Mouse (Mus musculus) gastrocnemius, postnatal 36 days (tissue): Measurements from ENCODE around the gene Slc35e1. TPM values are rescaled to one million over a fixed set of nuclear protein-coding genes. Genes with fewer than 3 reads are reported as not detected.

Source experiments
- DNase-seq, 2 experiments: peaks; one replicate each; pipeline ENCODE4 v3.0.0; 2022
- intact Hi-C: fragments of 180-260 bp; cut with DNase I; formaldehyde crosslinking; loops from one replicate; pipeline ENCODE4 v1.15.1; 2025
- long read RNA-seq, 2 experiments: library from polyadenylated mRNA; stranded (forward); transcript quantifications; one replicate each; pipeline ENCODE4 v2.0.0; 2021
- total RNA-seq, 2 experiments: library from RNA; stranded (reverse); gene quantifications; 2 replicates each; pipeline ENCODE4 v1.2.3; 2021

Gene Slc35e1
- 10 to 100 TPM; 39.4 to 43.2 TPM for total RNA-seq
- long read RNA-seq, experiment 1, full-length matches to known transcripts: 15 of 22 reads
- long read RNA-seq, experiment 1, partial matches to known transcripts: 0 of 22 reads
- long read RNA-seq, experiment 1, other reads (novel, unspliced or antisense): 7 of 22 reads
- long read RNA-seq, experiment 2, full-length matches to known transcripts: 19 of 26 reads
- long read RNA-seq, experiment 2, partial matches to known transcripts: 1 of 26 reads
- long read RNA-seq, experiment 2, other reads (novel, unspliced or antisense): 6 of 26 reads

DNA sequence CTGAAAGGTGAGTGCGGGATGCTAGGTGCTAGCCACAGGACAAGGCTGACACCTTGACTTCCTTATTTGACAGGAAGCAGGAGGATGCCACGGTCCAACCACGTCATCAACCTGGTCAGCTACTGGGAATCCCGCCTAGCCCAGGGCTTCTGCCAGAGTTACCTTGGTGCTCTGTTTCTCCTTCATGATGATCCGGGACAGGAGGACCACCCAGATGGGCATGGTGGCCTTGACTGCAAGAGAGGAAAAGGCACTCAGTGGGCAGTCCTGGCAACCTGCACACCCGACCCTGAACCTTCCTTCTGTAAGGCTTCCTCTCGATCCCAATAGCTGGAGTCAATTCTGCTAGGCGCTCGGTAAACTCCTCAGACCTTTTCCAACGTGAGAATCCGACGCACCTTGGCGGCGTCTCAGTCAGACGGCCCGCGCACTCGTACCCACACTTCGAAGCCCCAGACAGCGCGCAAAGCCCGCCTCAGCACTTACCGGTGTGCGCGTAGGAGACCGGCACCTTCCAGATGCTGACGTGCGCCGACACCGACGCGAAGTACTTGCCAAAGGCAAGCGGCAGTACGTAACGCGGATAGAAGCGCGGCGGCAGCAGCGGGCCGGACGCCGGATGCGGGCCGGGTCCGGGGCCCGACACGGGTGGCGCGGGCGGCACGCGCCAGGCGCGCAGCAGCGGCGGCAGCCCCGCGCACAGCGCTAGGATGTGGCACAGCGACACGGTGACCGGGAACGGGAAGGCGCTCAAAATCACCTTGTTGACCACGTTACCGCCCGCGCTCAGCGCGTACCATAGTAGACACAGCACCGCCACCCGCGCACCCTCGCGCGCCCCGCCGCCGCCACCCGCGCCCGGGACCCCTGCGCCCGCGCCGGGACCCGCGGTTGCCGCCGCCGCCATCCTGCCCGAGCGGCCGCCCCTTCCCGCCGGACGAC, at the start of gene Slc35e1:
Gene Slc35e1 (minus strand): TSS at position 935 of the 942 bp plus-strand sequence.
- intact Hi-C loops: no loop called here
- peak in 1 of 2 experiments; percentile 31 for DNase-seq

DNA sequence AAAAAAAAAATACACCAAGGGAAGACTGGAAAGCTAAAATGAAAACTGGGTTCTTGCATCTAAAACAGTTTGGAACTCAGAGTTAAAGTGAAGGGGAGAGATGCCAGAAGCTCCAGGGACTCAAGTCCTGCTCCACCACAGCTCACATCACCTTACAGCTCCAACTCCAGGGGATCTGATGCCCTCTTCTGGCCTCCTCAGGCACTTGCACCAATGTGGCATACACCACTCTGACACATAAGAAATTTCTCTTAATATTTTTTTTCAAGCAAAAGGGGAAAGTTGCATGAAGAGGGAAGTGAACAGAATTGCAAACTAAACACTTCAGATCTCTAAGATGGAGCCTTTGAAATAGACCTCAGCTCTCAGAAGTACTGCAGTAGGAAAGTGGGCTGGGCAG, 46.8 kb upstream of the Slc35e1 start:
- intact Hi-C loops: no loop called here
- no peak for DNase-seq

GRCm38 (mm10) chr8:72534888-72535287, 42.5 kb upstream of the Slc35e1 start:
- no peak for DNase-seq
- intact Hi-C loops: no loop called here

- DNase-seq: no peak
Measured at GRCm38 (mm10) chr8:72532103-72532502, 39.7 kb upstream of the Slc35e1 start.

DNA sequence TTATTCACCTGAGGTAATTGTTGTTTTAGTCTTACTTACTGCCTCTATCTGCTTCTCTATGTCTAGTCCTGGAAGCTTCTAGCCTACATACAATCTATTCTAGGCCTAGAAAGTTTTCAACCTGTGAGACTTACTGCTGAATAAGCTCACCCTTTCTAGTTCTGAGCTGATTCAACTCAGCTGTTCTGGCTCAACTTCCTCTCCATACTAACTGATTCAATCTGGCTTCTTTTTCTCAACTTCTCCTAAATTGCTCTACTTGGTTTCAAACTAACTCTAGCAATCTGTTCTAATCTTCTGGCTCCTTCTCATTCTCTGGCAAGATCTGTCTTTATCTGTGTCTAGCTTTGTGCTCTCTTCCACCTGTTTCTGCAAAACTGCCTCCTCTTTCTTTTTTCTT, 29.5 kb upstream of the Slc35e1 start:
- intact Hi-C loops: no loop called here
- DNase-seq: no peak

More at GRCm38 (mm10) chr8:72532103-72532502, 39.7 kb upstream of the Slc35e1 start:
- intact Hi-C loops: no loop called here

DNA sequence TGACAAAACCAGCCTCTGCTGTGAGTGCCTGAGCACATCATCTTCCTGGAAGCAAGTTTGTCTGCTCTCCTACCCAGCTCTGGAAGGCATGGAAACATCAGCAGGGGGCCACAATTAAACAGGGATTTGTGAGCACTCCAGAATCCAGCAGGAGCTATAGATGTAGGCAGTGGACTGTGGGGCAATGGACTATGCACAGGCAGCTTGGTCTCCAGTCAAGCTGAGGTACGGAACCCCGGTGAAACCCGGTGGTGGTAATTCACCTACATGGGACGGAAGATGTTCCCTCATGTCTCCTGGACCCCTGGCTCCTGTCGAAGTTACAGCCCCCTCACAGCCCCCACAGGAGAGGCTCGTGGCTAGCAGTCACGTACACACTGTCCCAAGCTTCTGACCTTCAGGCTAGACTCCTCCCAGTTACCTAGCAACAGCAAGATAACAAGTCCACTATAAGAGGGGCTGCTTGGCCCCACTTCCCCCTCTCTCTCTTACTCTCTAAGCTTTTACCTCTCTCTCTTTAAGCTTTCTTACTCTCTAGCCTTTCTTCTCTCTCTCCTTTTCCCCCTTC, 25.1 kb upstream of the Slc35e1 start:
- peak in 1 of 2 experiments; percentile 8 for DNase-seq
- intact Hi-C loops: no loop called here

- DNase-seq: no peak
- intact Hi-C loops: no loop called here
Measured at GRCm38 (mm10) chr8:72513158-72513557, 20.7 kb upstream of the Slc35e1 start.

DNA sequence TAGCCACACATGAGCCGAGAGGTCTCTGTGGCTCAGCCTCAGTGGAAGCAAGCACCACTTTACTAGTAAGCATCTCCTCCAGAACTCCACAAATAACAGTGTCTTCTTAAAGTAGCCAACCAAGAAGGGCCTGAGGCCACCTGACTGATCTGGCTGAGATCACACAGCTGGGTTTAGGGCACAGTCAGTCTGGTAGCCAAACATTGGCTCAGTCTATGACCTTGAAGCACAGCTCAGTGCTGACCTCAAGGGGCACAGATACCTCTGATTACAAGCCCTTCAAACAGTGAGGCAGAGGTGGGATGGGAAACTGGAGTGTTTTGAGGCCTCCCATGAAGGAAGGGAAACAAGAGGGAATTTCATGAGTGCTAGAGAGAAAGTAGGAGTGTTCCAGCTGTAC, 20.2 kb upstream of the Slc35e1 start:
- no peak for DNase-seq
- intact Hi-C loops: no loop called here

GRCm38 (mm10) chr8:72507505-72507904, 15.1 kb upstream of the Slc35e1 start:
- DNase-seq: peak in 1 of 2 experiments; percentile 11
- intact Hi-C loops: no loop called here

DNA sequence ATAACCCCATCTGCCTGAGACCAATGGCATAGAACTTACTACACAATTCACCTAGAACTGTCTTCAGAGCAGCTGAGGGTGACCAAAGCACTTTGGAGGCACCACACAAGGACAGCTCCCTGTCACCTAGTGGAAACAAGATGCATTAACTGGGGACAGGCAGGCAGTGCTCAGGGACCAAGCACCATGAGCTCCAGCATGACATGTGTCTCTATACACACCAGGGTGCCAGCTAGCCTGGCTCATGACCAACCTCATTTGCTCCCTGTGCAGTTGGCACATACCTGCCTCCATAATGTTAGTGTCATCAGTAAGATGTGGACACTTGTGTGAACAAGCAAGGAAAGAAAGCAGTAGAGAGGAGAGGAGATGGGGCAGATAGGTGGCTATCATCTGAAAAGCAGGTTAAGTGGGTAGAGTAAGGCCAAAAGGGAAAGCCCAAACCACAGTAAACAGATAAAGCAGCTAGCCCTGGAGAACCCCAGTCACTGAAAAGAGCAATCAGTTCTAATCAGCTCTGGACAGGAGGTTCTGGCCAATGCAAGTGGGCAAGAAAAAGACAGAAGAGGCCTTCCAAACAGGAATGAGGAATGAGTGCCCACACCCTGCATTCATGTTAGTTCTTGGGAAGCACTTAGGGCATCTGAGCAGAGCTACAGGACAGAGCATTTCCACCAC, 12.4 kb upstream of the Slc35e1 start:
- DNase-seq: peak in 1 of 2 experiments; percentile 11
- intact Hi-C loops: no loop called here

DNA sequence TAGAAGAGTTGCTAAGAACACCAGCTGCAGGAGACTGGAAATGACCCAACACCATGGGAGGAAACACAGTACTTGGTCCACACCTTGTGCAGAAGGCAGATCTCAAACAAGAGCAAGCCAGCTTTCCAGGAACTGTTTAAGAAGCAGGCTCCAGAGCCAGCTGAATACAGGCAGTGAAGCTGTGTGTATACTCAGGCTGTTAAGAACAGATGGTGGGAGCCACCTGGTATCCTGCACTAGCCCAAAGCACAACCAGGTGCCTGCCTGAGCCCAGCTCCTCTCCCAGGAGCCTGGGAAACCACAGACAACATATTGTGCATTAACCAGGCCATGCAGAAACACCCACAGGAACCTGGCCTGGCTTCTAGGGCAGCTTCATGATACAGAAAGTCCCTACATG, 11.7 kb upstream of the Slc35e1 start:
- intact Hi-C loops: no loop called here
- peak in 1 of 2 experiments; percentile 8 for DNase-seq

DNA sequence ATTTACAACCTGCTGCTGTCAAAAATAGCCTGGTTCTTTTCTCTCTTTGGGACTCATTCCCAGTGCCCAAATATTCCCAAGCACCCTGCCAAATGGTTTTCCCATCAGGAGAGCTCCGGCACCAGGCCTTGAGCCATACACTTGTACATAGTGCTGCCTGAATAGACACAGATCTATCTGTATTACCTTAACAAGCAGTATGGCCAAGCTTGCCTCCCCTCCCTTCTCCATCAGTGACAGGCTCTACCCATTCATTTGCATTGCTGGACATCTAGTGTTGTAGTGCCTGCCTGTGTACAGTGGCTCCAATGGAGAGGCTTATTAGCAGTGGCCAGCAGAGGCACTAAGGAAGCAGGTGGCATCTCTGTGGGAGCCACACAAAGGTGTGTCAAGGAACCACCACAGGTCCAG, 8.1 kb upstream of the Slc35e1 start:
- intact Hi-C loops: no loop called here
- no peak for DNase-seq

GRCm38 (mm10) chr8:72499521-72500284, 7.3 kb upstream of the Slc35e1 start:
- intact Hi-C loops: loop anchor here (2.0 to 5.0 kb wide), 2 partner anchors 48 to 73 kb away; partner anchors contain the start of genes Med26 and Tmem38a

GRCm38 (mm10) chr8:72498527-72498926, 6.1 kb upstream of the Slc35e1 start:
- intact Hi-C loops: loop anchor here (2.0 to 5.0 kb wide), 2 partner anchors 49 to 74 kb away; partner anchors contain the start of genes Med26 and Tmem38a
- no peak for DNase-seq

More at GRCm38 (mm10) chr8:72499521-72500284, 7.3 kb upstream of the Slc35e1 start:
- peak in 1 of 2 experiments; percentile 55 for DNase-seq

DNA sequence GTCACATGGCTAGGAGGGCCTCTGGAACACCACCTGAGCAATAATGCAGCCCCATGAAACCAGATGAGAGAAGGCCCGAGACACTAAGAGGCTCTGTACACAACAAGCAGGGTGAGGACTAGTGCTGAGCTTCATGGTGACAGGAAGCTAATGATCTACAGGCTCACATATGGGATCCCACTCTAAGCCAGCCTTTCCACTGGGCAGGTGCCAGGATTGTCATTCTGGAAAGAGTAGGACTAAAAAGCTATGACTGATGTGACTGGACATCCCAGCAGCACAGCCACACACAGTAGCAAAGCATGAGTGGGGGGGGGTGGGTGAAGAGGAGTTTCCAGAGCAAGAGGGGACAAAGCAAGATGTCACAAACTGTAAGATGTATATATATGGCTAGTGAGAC, 5.5 kb upstream of the Slc35e1 start:
- intact Hi-C loops: loop anchor here (2.0 to 5.0 kb wide), 2 partner anchors 49 to 75 kb away; partner anchors contain the start of genes Med26 and Tmem38a
- no peak for DNase-seq

DNA sequence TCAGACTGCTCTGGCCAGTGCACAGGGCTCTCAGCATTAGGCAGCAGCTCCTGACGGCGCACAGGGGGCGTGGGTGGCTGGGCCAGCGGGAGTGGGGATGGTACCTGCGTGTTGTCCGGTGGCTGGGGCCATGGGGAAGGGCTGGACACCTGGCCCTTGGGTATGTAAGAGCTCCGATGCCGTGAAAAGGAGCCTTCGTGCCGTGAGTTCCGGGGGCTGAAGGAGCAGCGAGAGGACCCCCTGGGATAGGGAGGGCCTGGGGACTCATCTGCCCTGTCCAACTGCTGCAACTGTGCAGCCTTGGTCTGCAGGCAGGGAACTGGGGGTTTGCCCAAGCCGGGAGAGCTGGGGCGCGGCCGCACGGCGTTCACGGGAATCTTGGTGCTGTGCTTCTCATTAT, 3.8 kb upstream of the Slc35e1 start:
- intact Hi-C loops: loop anchor here (5.0 kb wide), 1 partner anchor 51 kb away; the partner anchor contains the start of gene Med26
- DNase-seq: no peak

DNA sequence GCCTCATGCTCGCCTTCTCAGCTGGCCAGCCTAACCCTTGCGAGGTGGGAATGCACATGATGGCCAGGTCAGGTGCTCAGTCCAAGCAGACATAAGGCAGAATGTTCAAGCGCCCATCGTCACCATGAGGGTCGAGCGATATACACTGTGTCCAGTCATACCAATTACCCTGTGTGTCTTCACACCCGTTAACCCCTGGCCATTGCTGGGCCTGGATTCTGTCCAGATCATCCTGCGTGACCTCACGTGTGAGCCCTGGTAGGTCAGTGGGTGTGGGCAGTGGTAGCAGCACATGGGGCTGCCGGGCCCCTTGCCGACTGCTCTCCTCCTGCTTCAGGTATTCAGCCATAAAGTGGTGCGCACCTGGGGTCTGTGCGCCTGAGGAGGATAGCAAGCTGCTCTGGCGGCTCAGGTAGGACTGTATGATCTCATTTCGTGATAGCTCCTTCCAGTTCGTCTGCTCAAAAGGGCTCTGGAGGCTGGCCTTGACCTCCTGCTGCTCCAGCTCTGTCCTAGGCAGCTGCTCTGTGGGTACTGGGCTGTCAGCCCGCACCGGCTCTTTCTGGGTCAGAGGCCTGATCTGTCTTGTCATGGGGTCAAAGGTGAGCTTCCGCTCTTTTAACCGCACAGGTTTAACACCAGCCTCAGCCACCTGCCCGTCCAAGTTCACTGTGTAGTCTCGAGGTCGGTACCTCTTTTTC, 3.1 kb upstream of the Slc35e1 start:
- DNase-seq: no peak
- intact Hi-C loops: loop anchor here (5.0 kb wide), 1 partner anchor 52 kb away; the partner anchor contains the start of gene Med26

DNA sequence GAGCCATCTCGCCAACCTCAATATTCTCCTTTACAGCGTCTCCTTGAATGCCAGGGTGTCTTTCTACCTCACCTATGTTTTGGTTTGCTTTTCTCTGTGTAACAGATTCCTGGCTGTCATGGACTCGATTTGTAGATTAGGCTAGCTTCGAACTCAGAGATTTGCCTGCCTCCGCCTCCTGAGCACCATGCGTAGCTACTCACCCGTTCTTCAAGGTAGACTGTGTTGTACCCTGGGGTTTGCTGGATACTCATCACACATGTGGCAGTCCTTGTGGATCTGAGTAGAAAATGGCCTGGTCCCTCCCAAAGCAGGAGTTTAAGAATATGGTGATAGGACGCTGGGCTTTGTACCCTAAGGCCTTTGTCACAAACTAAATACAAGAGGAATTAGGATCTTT, 967 bp upstream of the Slc35e1 start:
- intact Hi-C loops: no loop called here
- no peak for DNase-seq

DNA sequence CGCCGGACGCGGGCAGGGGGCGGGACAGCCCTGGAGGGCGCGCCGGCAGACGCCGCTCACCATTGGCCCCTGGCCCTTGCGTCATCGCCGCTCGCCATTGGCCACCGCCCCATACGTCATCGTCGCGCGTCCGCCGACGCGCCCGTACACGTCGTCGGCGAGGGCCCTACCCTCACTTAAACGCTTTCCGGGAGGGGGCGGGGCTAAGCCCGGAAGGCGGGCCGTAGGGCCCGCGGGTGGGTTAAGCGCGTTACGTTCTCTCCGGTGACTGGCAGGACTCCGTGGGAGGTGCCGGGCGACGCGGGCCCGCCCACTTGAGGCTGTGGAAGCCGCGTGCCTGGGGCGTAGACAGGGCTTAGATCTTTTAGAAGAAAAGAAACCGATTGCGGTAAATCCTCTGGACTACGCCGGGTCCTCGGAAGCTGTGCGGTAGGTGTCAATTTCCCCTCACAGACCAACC, 238 bp upstream of the Slc35e1 start:
- intact Hi-C loops: no loop called here
- DNase-seq: peak; percentile 98 to 99
